Mouse (Mus musculus) cerebellum, adult 2 months (tissue): Measurements from ENCODE around the gene Abcc5. TPM values are rescaled to one million over a fixed set of nuclear protein-coding genes. Genes with fewer than 3 reads are reported as not detected.
"Not testable (repeated sequence)": the region's sequence is repeated elsewhere in the genome, so short reads cannot be mapped to it uniquely, and the experiment has no call there.

Source experiments
- DNase-seq, 2 experiments: peaks; one replicate each; pipeline ENCODE4 v3.0.0; 2021
- H3K27ac ChIP-seq: fragments of 200-500 bp; 2 replicates; pipeline ENCODE4 v1.5.1; 2012; ENCODE audit warnings: low read length, control low read depth, inconsistent platforms; ENCODE audit not compliant: insufficient read depth
- H3K27me3 ChIP-seq: fragments of 200-500 bp; 2 replicates; pipeline ENCODE4 v1.6.1; 2012; ENCODE audit warnings: inconsistent platforms, mild to moderate bottlenecking, low read length, moderate library complexity; ENCODE audit not compliant: control insufficient read depth, insufficient read depth
- H3K4me1 ChIP-seq: fragments of 200-500 bp; 2 replicates; pipeline ENCODE4 v1.6.1; 2011; ENCODE audit warnings: low read length; ENCODE audit not compliant: control insufficient read depth, insufficient read depth
- H3K4me3 ChIP-seq: fragments of 200-500 bp; replicated peaks from 2 replicates; pipeline ENCODE3; 2011; ENCODE audit warnings: mild to moderate bottlenecking, low read depth, low read length, control low read depth; ENCODE audit not compliant: insufficient read depth
- CTCF ChIP-seq: fragments of 200-500 bp; IDR thresholded peaks from 2 replicates; pipeline ENCODE4 v1.5.1; 2011; ENCODE audit warnings: low read depth, mild to moderate bottlenecking, control low read depth, low read length, moderate library complexity, borderline replicate concordance; ENCODE audit not compliant: insufficient read depth
- POLR2A ChIP-seq: fragments of 200-500 bp; IDR thresholded peaks from 2 replicates; pipeline ENCODE4 v1.6.1; 2011; ENCODE audit warnings: low read length, control low read depth, borderline replicate concordance; ENCODE audit not compliant: insufficient read depth
- whole genome bisulfite sequencing: fragments of 180-500 bp; shearing (Covaris S2); methylation state at CpG from one replicate; pipeline ENCODE4 v1.1.7; 2018; 5-methylcytosine and 5-hydroxymethylcytosine counted together
- polyA plus RNA-seq: library from polyadenylated mRNA; depleted of rRNA; stranded (reverse); fragments of >200 nt; gene quantifications from 2 replicates; pipeline ENCODE4 v1.2.3, GENCODE M21; 2012

Gene Abcc5
- polyA plus RNA-seq, 1 experiment, result 263 TPM

DNA sequence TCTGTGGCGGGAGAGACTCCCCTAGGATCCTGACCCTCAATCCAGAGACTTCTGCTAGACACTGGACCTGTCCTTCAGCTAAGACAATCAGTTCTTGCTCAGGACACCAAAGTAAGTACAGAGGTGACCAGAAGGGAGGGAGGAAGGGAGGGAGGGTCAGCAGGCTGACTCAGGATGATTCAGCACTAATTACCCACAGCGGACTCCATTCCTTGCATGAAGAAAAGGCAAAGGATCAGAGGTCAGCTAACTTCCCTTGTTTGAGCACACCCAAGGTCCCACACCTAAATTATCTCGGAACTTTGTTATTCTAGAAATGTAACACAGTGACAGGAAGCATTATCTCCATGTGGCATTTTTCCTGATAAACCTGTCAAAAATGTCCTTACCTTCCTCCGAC is 54.5 kb downstream of the Abcc5 start:
- Histone ChIP-seq H3K27me3 (no peaks in the 10 kb centered on the region), H3K27ac (no peak overlapping the region), H3K4me1 (no peaks in the 10 kb centered on the region), H3K4me3 (no peak overlapping the region)
- DNase-seq, result no peak
- 86% methylated on average over 4 of the region's 4 CpGs for WGBS
- TF ChIP-seq CTCF (no peak), POLR2A (no peak)

DNA sequence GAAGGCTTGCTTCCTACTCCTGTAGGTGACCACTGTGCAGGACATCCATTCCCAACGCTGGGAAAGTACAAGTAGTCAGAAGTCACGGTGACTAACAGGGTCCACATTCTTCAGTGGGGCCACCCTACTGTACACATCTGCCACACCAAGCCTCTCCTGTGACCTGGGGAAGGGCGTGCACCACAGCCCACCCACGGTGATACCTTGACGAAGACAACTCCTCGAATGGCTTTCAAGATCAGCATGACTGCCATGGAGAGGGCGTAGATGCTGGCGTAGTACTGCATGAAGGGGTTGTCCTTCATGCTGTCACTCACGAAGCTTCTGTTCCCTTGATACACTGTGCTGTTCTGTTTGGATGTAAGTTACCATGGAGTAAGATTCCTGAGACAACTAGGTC is 58.0 kb downstream of the Abcc5 start:
- Histone ChIP-seq H3K27ac (no peak overlapping the region), H3K27me3 (no peaks in the 10 kb centered on the region), H3K4me1 (no peaks in the 10 kb centered on the region), H3K4me3 (no peak overlapping the region)
- WGBS, result 94% methylated on average over 9 of the region's 9 CpGs
- no peak for DNase-seq
- TF ChIP-seq CTCF, result no peak

DNA sequence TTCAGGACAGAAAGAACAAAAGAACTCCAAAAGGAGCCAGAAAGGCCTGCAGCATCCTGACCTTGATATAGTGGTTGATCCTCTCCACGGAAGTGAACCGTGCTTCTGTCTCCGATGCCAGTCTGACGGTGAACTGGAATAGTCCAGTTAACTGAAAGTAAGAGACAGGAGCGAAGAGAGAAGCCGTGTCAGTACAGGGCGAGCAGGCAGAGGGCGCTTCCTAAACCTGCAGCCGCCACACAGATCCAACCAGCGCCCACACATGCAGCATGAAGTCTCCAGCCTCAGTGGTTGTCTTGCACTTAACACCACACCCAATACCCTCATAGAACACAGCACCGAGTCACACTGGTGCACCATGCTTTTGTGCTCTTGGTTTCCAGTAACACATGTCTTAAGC is 64.1 kb downstream of the Abcc5 start:
- 91% methylated on average over 11 of the region's 11 CpGs for WGBS
- Histone ChIP-seq H3K4me3 (no peak overlapping the region), H3K4me1 (no peaks in the 10 kb centered on the region), H3K27me3 (no peaks in the 10 kb centered on the region), H3K27ac (no peak overlapping the region)
- no peak for DNase-seq
- TF ChIP-seq POLR2A, result no peak
- TF ChIP-seq CTCF, result no peak

DNA sequence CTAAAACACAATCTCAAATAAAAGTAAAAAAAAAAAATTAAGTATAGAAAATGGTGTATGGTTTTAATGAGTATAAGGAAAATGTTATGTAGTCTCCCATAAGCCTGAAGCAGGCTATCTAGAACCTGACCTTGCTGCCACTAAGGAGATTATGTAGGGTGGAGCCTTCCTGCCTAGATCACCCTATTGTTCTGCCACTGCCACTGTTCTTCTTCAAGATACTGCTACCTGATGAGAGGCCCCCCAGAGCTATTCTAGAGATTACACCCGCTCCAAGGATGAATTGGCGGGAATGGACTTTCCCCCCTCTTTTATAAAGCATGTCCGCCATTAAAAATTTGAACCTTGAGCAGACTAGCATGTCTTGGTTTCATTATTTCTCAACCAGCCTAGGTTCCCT is 64.7 kb downstream of the Abcc5 start:
- not testable (repeated sequence) for H3K4me3 ChIP-seq, H3K27me3 ChIP-seq, H3K4me1 ChIP-seq, DNase-seq, H3K27ac ChIP-seq
- 87% methylated on average over 3 of the region's 3 CpGs for WGBS

DNA sequence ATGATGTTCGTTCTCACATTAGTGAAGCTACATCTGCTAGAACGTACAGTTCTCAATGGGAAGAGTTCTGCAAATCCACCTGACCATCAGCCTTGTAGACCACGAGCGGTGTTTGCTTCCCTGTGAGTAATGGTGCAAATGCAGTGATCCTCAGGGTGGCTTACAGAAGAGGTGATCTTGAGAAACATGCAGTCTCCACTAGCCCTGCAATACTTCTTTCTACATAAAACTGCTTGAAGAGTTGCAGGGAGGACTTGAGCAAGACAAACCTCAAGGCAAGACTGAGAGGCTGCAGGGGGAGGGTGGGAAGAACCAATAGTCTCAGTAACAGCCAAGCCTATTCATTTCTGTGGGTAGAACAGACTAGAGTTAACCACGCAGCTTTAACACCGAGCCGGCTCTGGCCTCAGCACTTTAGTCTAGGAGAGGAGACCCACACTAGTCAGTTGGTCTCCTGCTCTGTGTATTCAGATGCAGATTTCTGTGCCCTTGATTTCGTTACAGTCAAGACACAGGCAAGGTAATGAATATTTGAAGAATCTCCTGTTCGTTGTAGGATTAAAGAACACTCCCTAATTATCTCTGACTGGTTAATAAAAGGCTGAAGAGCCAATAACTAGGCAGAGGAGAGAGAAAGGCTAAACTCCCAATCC is 66.4 kb downstream of the Abcc5 start:
- Histone ChIP-seq H3K27me3 (no peaks in the 10 kb centered on the region), H3K27ac (no peak overlapping the region), H3K4me3 (no peak overlapping the region), H3K4me1 (no peaks in the 10 kb centered on the region)
- TF ChIP-seq POLR2A, result no peak
- no peak for TF ChIP-seq CTCF
- WGBS, result 81% methylated on average over 9 of the region's 9 CpGs
- no peak for DNase-seq

DNA sequence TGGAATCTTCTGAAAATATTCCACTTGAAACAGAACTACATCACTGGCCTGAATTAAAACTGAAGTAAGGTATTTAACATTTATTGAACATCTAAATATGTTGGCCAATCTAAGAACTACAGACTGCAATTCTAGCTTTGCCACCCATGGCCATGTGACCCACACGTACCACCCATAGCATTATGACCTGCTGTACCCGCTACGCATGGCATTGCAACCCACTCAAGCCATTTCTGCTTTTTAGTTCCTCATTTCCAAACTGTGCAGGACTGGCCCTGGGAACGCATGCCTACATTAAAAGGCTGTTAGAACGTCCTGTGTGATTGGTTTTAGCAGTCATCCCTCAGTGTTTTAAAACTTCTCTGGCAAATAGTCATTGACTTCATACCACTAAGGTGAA is 68.4 kb downstream of the Abcc5 start:
- H3K27ac ChIP-seq, result no peak overlapping the region
- 96% methylated on average over 5 of the region's 5 CpGs for WGBS
- H3K4me3 ChIP-seq, result no peak overlapping the region
- H3K4me1 ChIP-seq, result no peaks in the 10 kb centered on the region
- TF ChIP-seq CTCF (no peak), POLR2A (no peak)
- H3K27me3 ChIP-seq, result no peaks in the 10 kb centered on the region
- DNase-seq, result no peak

DNA sequence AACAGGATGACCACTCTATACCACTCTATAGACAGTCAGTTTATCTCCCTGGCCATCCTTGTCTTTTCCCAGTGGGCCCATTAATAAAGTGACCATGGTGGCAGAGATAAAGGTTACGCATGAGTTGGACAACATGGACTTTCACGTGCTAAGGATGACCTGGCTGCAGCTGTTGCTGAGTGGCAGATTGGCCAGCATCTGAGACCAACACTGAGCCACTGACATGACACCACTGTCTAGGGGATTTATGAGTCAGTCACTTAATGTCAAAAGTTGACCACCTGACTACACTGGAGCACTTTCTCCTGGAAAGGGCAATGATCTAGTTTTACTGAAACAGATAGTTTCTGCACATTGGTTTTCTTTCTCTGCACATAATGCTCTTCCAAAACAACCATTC is 71.4 kb downstream of the Abcc5 start:
- no peaks in the 10 kb centered on the region for H3K4me1 ChIP-seq
- no peak overlapping the region for H3K27ac ChIP-seq
- no peaks in the 10 kb centered on the region for H3K27me3 ChIP-seq
- 98% methylated on average over 2 of the region's 2 CpGs for WGBS
- TF ChIP-seq CTCF, result no peak
- TF ChIP-seq POLR2A, result no peak
- no peak overlapping the region for H3K4me3 ChIP-seq
- no peak for DNase-seq

DNA sequence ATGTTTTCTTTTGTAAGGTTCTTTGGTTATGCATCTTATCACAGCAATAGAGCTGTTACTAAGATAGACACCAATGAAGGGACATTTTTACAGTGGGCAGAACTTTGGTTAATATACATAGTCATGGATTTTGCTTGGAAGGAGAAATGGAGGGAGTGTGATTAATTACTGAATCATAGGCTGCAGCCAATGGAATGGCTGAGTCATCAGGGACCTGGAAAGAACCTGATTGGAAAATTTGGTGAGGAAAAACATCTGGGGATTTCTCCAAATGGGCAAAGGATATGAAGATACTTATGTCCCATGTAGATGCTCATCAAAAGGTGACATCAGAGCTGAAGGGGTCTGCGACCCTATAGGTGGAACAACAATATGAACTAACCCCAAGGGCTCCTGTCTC is 72.2 kb downstream of the Abcc5 start:
- no peak for TF ChIP-seq CTCF
- no peak for TF ChIP-seq POLR2A
- no peak overlapping the region for H3K27ac ChIP-seq
- no peak overlapping the region for H3K4me3 ChIP-seq
- no peaks in the 10 kb centered on the region for H3K4me1 ChIP-seq
- no peak for DNase-seq
- H3K27me3 ChIP-seq, result no peaks in the 10 kb centered on the region
- 100% methylated on average over 1 of the region's 1 CpGs for WGBS

DNA sequence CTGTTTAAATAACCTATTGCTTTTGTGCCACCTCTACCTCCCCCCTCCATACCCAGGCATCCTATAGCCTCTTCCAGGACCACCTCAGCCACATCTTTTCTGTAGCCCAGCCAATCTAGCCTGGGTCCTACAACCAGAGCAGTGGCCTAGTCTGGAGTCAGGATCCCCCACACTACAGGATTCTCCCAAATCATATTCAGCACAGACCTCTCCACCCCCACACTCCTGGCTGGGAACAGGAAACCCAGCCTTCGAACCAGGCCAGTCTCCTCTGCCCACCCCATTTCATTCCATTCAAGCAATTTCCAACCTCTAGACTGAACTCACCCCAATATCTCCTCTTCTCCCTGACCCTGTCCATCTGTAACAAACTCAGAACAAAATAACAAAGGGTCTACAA is 80.7 kb downstream of the Abcc5 start:
- Histone ChIP-seq H3K4me3 (no peak overlapping the region), H3K4me1 (no peaks in the 10 kb centered on the region), H3K27ac (no peak overlapping the region), H3K27me3 (no peaks in the 10 kb centered on the region)
- TF ChIP-seq CTCF, result no peak
- no peak for TF ChIP-seq POLR2A
- WGBS, result 93% methylated on average over 1 of the region's 1 CpGs
- no peak for DNase-seq
